Mouse (Mus musculus): ENCODE measurements at regions not wholly inside any gene's neighbourhood (a gene's known extent, or its start where the extent isn't known, plus 50 kb on each side); places are given as distances from the start of the nearest gene placed in this dataset.

DNA sequence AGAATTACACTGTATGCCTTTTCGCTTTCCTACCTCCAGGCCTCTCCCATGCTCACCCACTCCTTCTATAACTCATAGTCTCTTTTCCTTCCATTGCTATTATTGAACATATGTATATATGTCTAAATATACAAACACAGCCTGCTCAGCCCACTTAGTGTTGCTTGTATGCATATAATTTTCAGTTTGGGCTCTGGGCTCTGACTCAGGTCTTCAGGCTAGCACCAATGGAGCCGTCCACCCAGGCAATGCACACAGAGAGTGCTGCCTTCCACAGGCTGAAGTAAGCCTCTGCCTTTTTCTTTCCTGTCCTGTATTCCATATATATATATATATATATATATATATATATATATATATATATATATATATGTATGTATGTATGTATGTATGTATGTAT lies 162.8 kb upstream of the Bmp4 start:
- TF ChIP-seq CTCF (conservative IDR thresholded peaks at IDR 0.05; ENCODE audit: low read length): no peak
- TF ChIP-seq POU5F1 (IDR thresholded peaks at IDR 0.05; ENCODE audit: borderline replicate concordance, low read length): no peak
- no peak for TF ChIP-seq NANOG (IDR thresholded peaks at IDR 0.05; ENCODE audit: borderline replicate concordance, low read length)

Measured in E14TG2a.4 (cell line).